Mouse (Mus musculus): ENCODE measurements around the gene Wdr6.

DNA sequence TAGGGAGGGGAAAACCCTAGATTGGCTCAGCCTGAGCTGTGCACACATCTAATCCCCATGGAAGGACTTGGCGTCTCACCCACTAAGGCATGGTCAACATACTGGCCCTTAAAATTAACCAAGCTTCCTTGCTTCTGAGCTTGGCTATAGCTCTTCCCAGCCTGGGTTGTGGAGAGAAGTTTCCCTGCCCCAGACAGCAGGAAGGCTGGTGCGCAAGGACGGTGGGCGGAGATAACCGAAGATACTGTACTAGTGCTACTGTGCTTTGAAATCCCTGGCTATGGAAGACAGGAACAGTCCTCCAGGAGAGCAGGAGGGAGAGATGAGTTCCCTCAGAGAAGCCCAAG lies 778 bp upstream of the Wdr6 start:
- TF ChIP-seq CTCF (IDR thresholded peaks at IDR 0.05) = no peak
- TF ChIP-seq POLR2A (IDR thresholded peaks at IDR 0.05; ENCODE audit: insufficient read depth, low read depth, low read length) = no peak
- no peak for TF ChIP-seq EP300 (IDR thresholded peaks at IDR 0.05; ENCODE audit: insufficient read depth, low read depth, low read length)
